Mouse (Mus musculus) CH12.LX (cell line): ENCODE measurements around the gene Slc16a7. TPM values are rescaled to one million over a fixed set of nuclear protein-coding genes. Genes with fewer than 3 reads are reported as not detected.

Experiments used
- DNase-seq: peaks from one replicate; pipeline ENCODE4 v3.0.0-alpha.2; 2013; ENCODE audit errors: extremely low read depth
- H3K27ac ChIP-seq: 2 replicates; pipeline ENCODE4 v1.5.1; 2012; ENCODE audit warnings: low read depth, mild to moderate bottlenecking, control low read depth, moderate library complexity; ENCODE audit not compliant: insufficient read depth
- H3K27me3 ChIP-seq: replicated peaks from 2 replicates; pipeline ENCODE3; 2012; ENCODE audit warnings: inconsistent platforms
- H3K36me3 ChIP-seq, 2 experiments: replicated peaks in 1 of 2; 2 replicates each; pipeline versions ENCODE3 to v1.6.1; 2012; ENCODE audit warnings: inconsistent platforms in 1 of 2, low read length in 1 of 2, mild to moderate bottlenecking in 1 of 2, mixed read lengths in 1 of 2, moderate library complexity in 1 of 2; ENCODE audit not compliant: control insufficient read depth in 1 of 2, insufficient read depth in 1 of 2
- H3K4me1 ChIP-seq, 2 experiments: 2 replicates each; pipeline ENCODE4 v1.6.1; 2012; ENCODE audit warnings: inconsistent platforms in 1 of 2, moderate library complexity in 1 of 2; ENCODE audit not compliant: insufficient read depth in 2 of 2, control insufficient read depth in 1 of 2
- H3K4me2 ChIP-seq: 2 replicates; pipeline ENCODE4 v1.6.1; 2012; ENCODE audit warnings: low read depth, mild to moderate bottlenecking, control low read depth; ENCODE audit not compliant: poor library complexity, insufficient read depth, severe bottlenecking
- H3K4me3 ChIP-seq, 3 experiments: fragments of 150-350 bp in 1 of 3; sonication (generic) in 1 of 3; replicated peaks in 1 of 3; 2 replicates each; pipeline versions ENCODE3 to v1.5.1; 2011 to 2012; ENCODE audit warnings: low read depth in 2 of 3, low read length in 2 of 3, mild to moderate bottlenecking in 2 of 3, moderate library complexity in 2 of 3, control low read depth in 1 of 3, improper control_type of control experiment in 1 of 3, inconsistent platforms in 1 of 3, mixed read lengths in 1 of 3; ENCODE audit not compliant: poor library complexity in 1 of 3
- H3K79me2 ChIP-seq: replicated peaks from 2 replicates; pipeline ENCODE4 v1.6.1; 2012; ENCODE audit warnings: mild to moderate bottlenecking, moderate library complexity; ENCODE audit not compliant: control insufficient read depth, poor library complexity, insufficient read depth, severe bottlenecking; ENCODE audit errors: extremely low read depth
- H3K9ac ChIP-seq: 2 replicates; pipeline ENCODE4 v1.6.1; 2012; ENCODE audit warnings: low read depth, mild to moderate bottlenecking, control low read depth, moderate library complexity; ENCODE audit not compliant: insufficient read depth
- H3K9me3 ChIP-seq: replicated peaks from 2 replicates; pipeline ENCODE3; 2012; ENCODE audit warnings: low read length, inconsistent platforms, mixed read lengths
- CHD1 ChIP-seq: IDR thresholded peaks from 2 replicates; pipeline ENCODE4 v1.6.1; 2012; ENCODE audit warnings: low read depth, low read length, improper control_type of control experiment, inconsistent platforms
- E2F4 ChIP-seq: IDR thresholded peaks from 2 replicates; pipeline ENCODE4 v1.6.1; 2011; ENCODE audit warnings: low read depth, low read length, improper control_type of control experiment; ENCODE audit not compliant: insufficient replicate concordance
- IRF4 ChIP-seq: IDR thresholded peaks from 2 replicates; pipeline ENCODE4 v1.6.1; 2014; ENCODE audit warnings: low read depth, mild to moderate bottlenecking, inconsistent platforms, low read length, improper control_type of control experiment
- JUN ChIP-seq: IDR thresholded peaks from 2 replicates; pipeline ENCODE4 v1.6.1; 2011; ENCODE audit warnings: low read depth, mild to moderate bottlenecking, low read length, improper control_type of control experiment, moderate library complexity; ENCODE audit not compliant: insufficient read depth
- KAT2A ChIP-seq: IDR thresholded peaks from 2 replicates; pipeline ENCODE4 v1.6.1; 2012; ENCODE audit warnings: low read length, improper control_type of control experiment, inconsistent platforms; ENCODE audit not compliant: insufficient replicate concordance
- MAFK ChIP-seq: IDR thresholded peaks from 2 replicates; pipeline ENCODE4 v1.6.1; 2011; ENCODE audit warnings: low read length, improper control_type of control experiment; ENCODE audit not compliant: insufficient replicate concordance
- MAZ ChIP-seq: IDR thresholded peaks from 2 replicates; pipeline ENCODE4 v1.6.1; 2012; ENCODE audit warnings: low read depth, mild to moderate bottlenecking, inconsistent platforms, low read length, improper control_type of control experiment, moderate library complexity
- MEF2A ChIP-seq: IDR thresholded peaks from 2 replicates; pipeline ENCODE4 v1.6.1; 2014; ENCODE audit warnings: low read depth, mild to moderate bottlenecking, inconsistent platforms, low read length, improper control_type of control experiment, borderline replicate concordance
- MXI1 ChIP-seq: IDR thresholded peaks from 2 replicates; pipeline ENCODE4 v1.6.1; 2011; ENCODE audit warnings: mild to moderate bottlenecking, low read depth, low read length, improper control_type of control experiment
- MYC ChIP-seq: IDR thresholded peaks from 2 replicates; pipeline ENCODE4 v1.6.1; 2011; ENCODE audit warnings: low read depth, mild to moderate bottlenecking, improper control_type of control experiment, low read length
- NELFE ChIP-seq: IDR thresholded peaks from 2 replicates; pipeline ENCODE4 v1.6.1; 2011; ENCODE audit warnings: low read depth, low read length, improper control_type of control experiment
- POLR2AphosphoS2 ChIP-seq: IDR thresholded peaks from 2 replicates; pipeline ENCODE4 v1.6.1; 2011; ENCODE audit warnings: low read depth, low read length, improper control_type of control experiment
- TBP ChIP-seq: conservative IDR thresholded peaks from 2 replicates; pipeline ENCODE4 v1.6.1; 2011; ENCODE audit warnings: low read depth, low read length, improper control_type of control experiment
- USF2 ChIP-seq: conservative IDR thresholded peaks from 2 replicates; pipeline ENCODE4 v1.6.1; 2011; ENCODE audit warnings: low read depth, low read length, improper control_type of control experiment
- ZMIZ1 ChIP-seq: IDR thresholded peaks from 2 replicates; pipeline ENCODE4 v1.6.1; 2012; ENCODE audit warnings: low read depth, mild to moderate bottlenecking, inconsistent platforms, low read length, improper control_type of control experiment
- ZNF384 ChIP-seq: IDR thresholded peaks from 2 replicates; pipeline ENCODE4 v1.6.1; 2012; ENCODE audit warnings: low read depth, low read length, improper control_type of control experiment, inconsistent platforms
- dilution Hi-C: fragments of 300-500 bp; cut with MboI; formaldehyde crosslinking; loops from 2 replicates; pipeline ENCODE4 v1.14.3; 2020; ENCODE audit warnings: low sequenced_read_pairs; ENCODE audit not compliant: extremely low pct_unique_long_range_greater_than_20kb, extremely low pct_ligation_motif_present
- in situ Hi-C: fragments of 300-500 bp; cut with MboI; formaldehyde crosslinking; loops from 3 replicates; pipeline ENCODE4 v1.14.3; 2019; ENCODE audit warnings: low sequenced_read_pairs, low pct_ligation_motif_present, low pct_unique_long_range_greater_than_20kb, mixed read lengths
- polyA plus RNA-seq: library from polyadenylated mRNA; unstranded; fragments of >175 nt; gene quantifications from 2 replicates; pipeline ENCODE4 v1.2.1, GENCODE M21; 2012; ENCODE audit warnings: low read depth; ENCODE audit not compliant: insufficient read length
- total RNA-seq, 2 experiments: library from RNA; depleted of rRNA; stranded (reverse); fragments of 300-350 nt in 1 of 2; fragments of >200 nt in 1 of 2; gene quantifications; 2 replicates each; pipeline ENCODE4 v1.2.3; 2012 to 2014

Gene Slc16a7
- total and polyA plus RNA-seq, 3 experiments, result not detected

DNA sequence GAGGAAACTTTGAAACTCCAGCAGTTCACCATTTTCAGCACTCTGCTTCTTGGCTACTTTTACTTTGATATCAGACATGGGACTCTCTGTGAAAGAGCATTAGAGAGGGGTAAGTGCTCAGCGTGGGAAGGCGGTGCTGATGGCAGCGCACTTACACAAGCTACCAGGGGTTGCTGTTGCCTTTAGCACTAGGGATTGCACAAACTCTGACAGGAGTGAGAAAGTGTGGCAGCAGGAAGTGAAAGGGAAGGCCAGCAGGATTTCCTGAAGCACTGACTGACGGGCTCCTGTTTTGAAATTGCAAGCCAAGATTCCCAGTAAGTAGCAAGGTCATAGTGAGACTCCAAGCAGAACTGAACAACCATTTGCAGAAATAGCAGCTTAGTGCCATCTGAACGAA, 117.8 kb downstream of the Slc16a7 start:
- no peak overlapping the region for H3K27ac ChIP-seq
- dilution Hi-C loops (no loop called here), in situ Hi-C loops (no loop called here)

GRCm38 (mm10) chr10:125270266-125270665, 119.0 kb downstream of the Slc16a7 start:
- Histone ChIP-seq H3K27ac (no peak overlapping the region), H3K4me2 (no peak overlapping the region), H3K9ac (no peak overlapping the region), H3K4me1 (no peaks in the 10 kb centered on the region), H3K4me3 (no peak overlapping the region), H3K27me3 (no peaks in the 10 kb centered on the region), H3K9me3 (peaks cover 63% of the 10 kb centered on the region), H3K79me2 (no peaks in the 10 kb centered on the region), H3K36me3 (no peaks in the 10 kb centered on the region)
- in situ Hi-C loops (no loop called here), dilution Hi-C loops (no loop called here)
- no peak for TF ChIP-seq KAT2A
- no peak for TF ChIP-seq MAZ
- TF ChIP-seq MAFK, result no peak
- TF ChIP-seq CHD1, result no peak
- no peak for TF ChIP-seq USF2
- no peak for TF ChIP-seq NELFE
- no peak for TF ChIP-seq MYC
- no peak for TF ChIP-seq MEF2A
- no peak for TF ChIP-seq E2F4
- TF ChIP-seq MXI1, result no peak
- TF ChIP-seq POLR2AphosphoS2, result no peak
- no peak for TF ChIP-seq IRF4
- no peak for DNase-seq

More for the DNA sequence above, 117.8 kb downstream of the Slc16a7 start:
- H3K36me3 ChIP-seq, result no peaks in the 10 kb centered on the region
- no peaks in the 10 kb centered on the region for H3K27me3 ChIP-seq
- TF ChIP-seq E2F4 (no peak), JUN (no peak)
- TF ChIP-seq, all 38 proteins: peak for 0
- Histone ChIP-seq H3K79me2 (no peaks in the 10 kb centered on the region), H3K4me2 (no peak overlapping the region), H3K4me3 (no peak overlapping the region), H3K9me3 (peaks cover 56% of the 10 kb centered on the region), H3K9ac (no peak overlapping the region), H3K4me1 (no peaks in the 10 kb centered on the region)
- no peak for DNase-seq

- Histone ChIP-seq H3K79me2 (no peaks in the 10 kb centered on the region), H3K4me2 (no peak overlapping the region), H3K9ac (no peak overlapping the region), H3K4me3 (no peak overlapping the region), H3K27me3 (no peaks in the 10 kb centered on the region), H3K27ac (no peak overlapping the region), H3K9me3 (peaks cover 66% of the 10 kb centered on the region), H3K4me1 (no peaks in the 10 kb centered on the region), H3K36me3 (no peaks in the 10 kb centered on the region)
- in situ Hi-C loops, result no loop called here
- DNase-seq, result no peak
- dilution Hi-C loops, result no loop called here
- TF ChIP-seq KAT2A, result no peak
- no peak for TF ChIP-seq TBP
- TF ChIP-seq MAZ, result no peak
- TF ChIP-seq ZMIZ1, result no peak
- TF ChIP-seq ZNF384, result no peak
- no peak for TF ChIP-seq CHD1
- no peak for TF ChIP-seq E2F4
Measured at GRCm38 (mm10) chr10:125266322-125266721, 122.9 kb downstream of the Slc16a7 start.
